Mouse (Mus musculus) spleen, adult 12 weeks (tissue): ENCODE data around the gene Ddx39b.
"Not testable (repeated sequence)": the region's sequence is repeated elsewhere in the genome, so short reads cannot be mapped to it uniquely, and the experiment has no call there.

Experiments
- DNase-seq: peaks from one replicate; pipeline ENCODE4 v3.0.0; 2022; ENCODE audit warnings: low spot score

Ddx39b gene

DNA sequence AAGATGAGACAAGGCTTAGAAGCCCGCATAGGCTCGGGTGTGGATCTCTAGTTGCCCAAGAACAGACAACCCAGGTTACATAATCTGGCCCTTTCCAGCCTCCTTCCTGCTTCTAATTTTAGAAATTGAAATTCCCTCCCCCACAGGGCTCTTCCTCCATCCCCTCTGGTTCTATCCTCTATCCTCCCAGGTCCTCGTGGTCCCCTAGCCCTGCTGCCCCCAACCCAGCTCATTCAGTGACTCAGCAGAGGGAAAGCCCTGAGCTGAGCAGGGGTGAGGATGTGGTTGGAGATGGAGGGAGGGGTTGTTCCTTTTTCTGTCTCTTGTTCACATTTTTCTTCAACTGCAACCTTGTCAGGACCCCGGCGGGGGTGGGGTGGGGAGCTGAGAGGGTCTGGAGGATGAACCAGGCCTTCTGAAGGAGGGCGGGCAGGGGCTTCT lies 21.9 kb upstream of the Ddx39b start:
- DNase-seq: no peak

DNA sequence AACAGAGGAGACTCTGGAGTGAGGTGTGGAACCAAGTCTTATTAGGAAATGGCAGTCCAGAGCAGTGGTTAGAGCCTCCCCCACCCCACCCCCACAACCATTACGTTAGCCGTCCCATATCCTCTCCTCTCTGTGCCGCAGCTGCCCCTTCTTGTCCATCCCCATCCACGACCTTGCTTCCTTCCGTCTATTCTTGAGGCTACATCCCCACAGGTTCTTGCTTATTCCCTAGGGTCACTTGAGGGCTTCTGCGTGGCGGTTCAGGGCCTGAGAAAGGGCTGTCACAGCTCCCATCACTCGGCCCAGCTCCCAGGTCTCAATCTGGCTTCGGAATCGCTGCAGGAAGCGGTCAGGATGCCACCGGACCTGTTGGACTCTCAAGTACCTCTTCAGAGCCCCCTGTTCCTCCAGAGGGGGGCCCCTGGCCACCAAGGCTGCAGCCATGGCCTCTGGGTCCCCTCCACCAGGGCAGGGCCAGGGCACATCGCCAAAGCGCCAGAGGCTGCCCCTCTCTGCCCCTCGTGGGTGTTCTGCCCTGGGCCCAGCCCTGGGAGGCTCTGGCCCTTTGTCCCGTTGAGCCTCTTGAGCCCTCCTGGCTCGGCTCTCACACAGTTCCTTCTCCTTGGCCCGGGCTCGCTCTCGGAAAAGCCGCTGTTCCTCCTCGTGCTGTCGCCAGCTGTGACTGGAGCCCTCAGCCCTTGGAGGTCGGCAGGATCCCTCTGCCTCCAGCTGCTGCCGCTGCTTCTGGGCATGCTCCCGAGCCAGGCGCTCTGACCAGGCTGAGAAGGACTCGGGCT lies 21.2 kb upstream of the Ddx39b start, which contains the start of gene Gm16181:
Gm16181 (plus strand) TSS at position 679 of the 797 bp plus-strand sequence.
- no peak for DNase-seq

GRCm38 (mm10) chr17:35222299-35222698 lies 19.2 kb upstream of the Ddx39b start:
- DNase-seq: no peak

DNA sequence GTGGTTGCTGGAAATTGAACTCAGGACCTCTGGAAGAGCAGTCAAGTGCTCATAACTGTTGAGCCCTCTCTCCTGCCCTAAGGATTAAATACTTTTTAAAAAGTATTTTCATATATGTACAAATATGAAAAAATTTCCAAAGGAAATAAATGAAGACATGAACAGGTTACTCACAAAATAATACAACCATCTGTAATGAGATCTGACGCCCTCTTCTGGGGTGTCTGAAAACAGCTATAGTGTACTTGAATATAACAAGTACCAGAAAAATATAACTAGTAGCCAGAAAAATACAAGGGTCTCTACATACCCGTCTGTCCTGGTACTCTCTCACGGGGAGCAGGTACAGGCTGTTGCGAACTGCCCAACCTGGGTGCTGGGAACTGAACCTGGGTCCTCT lies 16.9 kb upstream of the Ddx39b start:
- no peak for DNase-seq

DNA sequence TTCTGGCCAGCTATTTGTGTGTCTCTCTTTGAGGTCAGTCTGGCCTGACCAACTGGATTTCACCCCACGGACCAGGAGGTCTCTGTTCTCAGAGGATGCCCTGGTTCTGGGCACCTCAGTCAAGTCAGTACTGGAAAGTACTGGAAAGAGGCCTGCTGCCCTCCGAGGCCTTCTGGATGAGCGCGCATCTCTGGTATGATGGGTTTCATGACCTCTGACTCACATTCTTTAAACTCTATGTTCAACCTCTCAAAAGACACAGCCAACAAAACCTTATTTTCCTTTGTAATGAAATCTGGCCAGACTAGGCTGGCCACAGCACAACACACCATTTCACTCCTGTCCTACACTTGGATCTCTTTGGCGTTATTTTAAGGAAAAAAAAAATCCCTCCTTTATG lies 16.1 kb upstream of the Ddx39b start:
- no peak for DNase-seq

DNA sequence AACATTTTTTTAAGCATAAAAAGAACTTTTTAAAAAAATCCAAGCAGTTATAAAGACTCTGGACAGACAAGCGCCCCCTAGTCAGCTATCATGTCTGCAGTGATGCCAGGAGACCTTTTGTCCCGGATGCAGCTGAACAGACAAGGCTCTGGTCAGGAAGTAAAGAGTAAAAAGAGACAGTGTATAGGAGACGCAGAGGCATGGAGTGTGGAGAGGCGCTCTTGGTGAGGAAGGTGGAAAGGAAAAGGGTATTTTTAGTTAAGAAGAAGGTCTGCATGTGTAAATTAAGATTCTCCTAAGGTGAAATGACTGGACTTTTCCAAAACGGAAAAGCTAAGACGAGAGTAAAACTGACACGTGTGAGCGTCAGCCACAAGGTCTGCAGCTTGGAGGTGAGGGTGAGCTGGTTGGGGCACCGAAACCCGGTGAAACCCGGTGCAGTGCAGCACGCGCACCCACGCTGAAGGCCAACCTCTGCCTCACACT lies 14.9 kb upstream of the Ddx39b start:
- no peak for DNase-seq

DNA sequence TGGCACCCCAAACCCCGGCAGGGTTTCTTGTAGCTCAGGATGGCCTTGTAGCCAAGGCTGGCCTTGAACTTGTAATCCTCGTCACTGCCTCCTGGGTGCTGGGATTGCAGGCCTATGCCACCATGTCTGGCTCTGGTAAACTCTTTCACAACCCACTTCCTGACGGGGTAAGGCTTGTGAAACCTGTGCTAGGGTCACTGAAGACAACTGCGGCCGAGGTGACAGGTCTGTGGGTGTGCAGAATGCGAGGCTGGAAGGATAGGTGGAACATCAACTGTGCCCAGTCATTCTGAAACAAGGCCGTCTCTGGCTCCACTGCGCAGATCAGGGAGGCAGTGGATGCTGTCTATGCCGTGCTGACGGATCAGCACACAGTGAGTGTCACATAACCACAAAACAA lies 10.5 kb upstream of the Ddx39b start:
- no peak for DNase-seq

- peak; percentile 77 for DNase-seq
These were observed 9.5 kb upstream of the Ddx39b start for GRCm38 (mm10) chr17:35232043-35232442.

GRCm38 (mm10) chr17:35232659-35233058 lies 8.9 kb upstream of the Ddx39b start:
- DNase-seq: no peak

DNA sequence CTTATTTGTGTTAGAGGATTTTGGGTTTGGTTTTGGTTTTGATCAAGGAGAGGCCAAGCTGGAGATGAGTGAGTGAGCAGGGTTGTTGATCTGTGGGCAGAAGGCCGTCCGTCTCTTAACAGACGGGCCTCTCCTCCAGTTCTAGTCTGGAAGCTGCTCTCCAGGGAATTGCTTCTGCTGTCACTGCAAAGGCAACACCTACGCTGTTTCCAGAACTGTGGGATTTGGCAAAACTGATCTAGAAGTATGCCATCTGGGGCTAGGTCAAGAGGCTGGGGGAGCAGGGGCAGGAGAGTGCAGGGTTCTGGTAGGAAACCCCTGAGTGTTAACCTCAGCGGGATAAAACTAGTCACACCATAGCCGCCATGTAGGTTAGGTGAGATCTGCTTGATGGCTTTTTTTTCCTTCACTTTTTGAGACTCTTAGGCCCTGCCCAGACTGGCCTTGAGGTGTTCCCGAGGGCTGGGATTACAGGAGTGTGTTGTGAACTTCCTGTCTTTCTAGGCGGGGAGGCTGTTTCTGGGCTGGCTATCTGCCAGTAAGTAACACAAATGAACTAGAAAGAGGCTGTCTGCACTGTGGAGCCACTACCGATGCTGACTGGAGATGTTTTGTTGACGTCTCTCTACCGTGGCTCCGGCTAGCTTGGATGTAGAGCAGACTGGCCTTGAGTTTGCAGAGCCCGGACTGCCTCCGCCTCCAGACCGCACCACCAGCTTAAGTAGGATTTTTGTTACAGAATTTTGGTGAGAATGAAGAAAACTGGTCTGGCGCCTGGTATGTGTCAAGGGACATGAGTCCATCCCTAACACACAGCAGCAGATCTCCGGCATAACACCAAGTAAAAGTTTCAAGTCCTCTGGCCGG lies 8.2 kb upstream of the Ddx39b start, which contains the start of gene Atp6v1g2:
Atp6v1g2 (plus strand) TSS at position 547 of the 867 bp plus-strand sequence.
- no peak for DNase-seq

DNA sequence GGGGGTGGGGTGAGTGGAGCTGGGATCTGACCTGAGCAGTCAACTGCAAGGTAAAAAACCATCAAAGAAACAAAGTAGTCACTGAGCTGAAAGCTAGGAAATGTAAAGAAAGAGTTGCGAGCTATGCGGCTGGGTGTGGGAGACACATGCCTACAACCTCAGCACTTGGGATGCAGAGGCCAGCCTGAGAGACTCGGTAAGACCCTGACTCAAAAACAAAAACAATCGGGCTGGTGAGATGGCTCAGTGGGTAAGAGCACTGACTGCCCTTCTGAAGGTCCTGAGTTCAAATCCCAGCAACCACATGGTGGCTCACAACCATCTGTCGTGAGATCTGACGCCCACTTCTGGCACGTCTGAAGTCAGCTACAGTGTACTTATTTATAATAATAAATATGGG lies 7.5 kb upstream of the Ddx39b start:
- DNase-seq: not testable (repeated sequence)

DNA sequence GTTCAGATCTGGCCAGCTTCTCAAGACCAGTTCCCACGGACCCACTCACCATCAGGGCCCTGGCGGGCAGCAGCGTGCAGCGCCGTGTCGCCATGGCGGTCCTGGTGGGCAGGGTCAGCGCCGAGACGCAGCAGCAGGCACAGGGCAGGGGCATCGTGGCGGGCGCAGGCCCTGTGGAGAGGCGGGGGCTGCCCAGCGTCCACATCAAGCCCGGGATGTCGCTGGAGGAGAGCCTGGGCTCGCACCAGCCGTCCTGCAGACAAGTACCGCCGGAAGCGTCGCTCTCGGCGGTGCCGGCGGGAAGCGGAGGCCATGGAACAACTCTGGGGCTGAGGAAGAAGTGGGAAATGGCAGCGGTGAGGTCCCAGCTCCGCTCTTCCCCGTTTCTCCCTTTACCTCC lies 6.6 kb upstream of the Ddx39b start:
- peak; percentile 38 for DNase-seq

- peak; percentile 74 for DNase-seq
These were observed 5.7 kb upstream of the Ddx39b start, which contains the start of gene Nfkbil1 for GRCm38 (mm10) chr17:35235614-35236389. Gene Nfkbil1, minus strand, starts transcription at chr17:35235792.

GRCm38 (mm10) chr17:35236390-35236746 lies 5.2 kb upstream of the Ddx39b start:
- peak; percentile 97 for DNase-seq

DNA sequence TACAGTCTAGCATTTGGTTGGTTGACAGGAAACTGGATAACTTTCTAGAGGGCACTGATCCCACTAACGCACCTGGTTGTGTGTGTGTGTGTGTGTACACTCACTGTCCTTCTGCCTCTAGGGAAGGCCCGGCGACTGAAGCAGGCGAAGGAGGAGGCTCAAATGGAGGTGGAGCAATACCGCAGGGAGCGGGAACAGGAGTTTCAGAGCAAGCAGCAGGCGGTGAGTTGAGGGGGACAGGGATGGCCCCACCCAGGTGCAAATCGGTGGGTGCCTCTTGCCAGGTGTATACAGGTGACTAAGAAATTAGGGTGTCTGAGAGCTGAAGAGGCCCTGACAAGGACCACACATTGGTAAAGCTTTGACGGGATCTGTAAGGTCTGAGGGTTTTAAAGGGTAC lies 4.5 kb upstream of the Ddx39b start:
- no peak for DNase-seq

DNA sequence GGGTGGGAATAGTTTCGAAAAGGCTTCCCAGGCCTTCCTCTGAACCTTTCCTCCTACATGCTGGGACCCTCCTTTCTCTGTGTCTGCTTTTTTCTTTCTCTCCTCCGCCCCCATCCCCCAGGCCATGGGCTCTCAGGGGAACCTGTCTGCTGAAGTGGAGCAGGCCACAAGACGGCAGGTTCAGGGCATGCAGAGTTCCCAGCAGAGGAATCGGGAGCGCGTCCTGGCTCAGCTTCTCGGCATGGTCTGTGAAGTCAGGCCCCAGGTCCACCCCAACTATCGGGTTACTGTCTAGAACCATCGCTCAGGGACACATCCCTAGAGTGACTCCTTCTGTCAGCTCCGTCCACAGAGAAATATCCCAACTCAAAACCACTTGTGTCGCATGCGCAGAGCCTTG lies 4.0 kb upstream of the Ddx39b start:
- DNase-seq: no peak

DNA sequence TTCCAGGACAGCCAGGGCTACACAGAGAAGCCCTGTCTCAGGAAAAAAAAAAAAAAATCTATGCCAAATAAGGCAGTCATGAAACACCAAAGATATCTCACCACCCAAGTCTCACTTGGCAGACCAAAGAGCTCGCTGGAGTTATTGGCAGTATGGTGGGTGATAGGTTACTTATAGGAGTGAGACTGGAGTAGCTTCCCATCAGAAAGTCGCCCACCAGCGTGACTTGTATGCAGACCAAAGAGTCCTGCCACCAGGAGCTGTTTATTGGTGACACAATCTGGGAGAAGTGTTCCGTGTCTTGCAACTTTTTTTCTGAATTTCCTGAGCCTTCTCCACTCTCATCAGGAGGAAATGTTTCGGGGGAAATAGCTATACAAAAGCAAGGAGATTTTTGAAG lies 1.8 kb upstream of the Ddx39b start:
- no peak for DNase-seq

GRCm38 (mm10) chr17:35240384-35241304 lies 902 bp upstream of the Ddx39b start:
- no peak for DNase-seq

DNA sequence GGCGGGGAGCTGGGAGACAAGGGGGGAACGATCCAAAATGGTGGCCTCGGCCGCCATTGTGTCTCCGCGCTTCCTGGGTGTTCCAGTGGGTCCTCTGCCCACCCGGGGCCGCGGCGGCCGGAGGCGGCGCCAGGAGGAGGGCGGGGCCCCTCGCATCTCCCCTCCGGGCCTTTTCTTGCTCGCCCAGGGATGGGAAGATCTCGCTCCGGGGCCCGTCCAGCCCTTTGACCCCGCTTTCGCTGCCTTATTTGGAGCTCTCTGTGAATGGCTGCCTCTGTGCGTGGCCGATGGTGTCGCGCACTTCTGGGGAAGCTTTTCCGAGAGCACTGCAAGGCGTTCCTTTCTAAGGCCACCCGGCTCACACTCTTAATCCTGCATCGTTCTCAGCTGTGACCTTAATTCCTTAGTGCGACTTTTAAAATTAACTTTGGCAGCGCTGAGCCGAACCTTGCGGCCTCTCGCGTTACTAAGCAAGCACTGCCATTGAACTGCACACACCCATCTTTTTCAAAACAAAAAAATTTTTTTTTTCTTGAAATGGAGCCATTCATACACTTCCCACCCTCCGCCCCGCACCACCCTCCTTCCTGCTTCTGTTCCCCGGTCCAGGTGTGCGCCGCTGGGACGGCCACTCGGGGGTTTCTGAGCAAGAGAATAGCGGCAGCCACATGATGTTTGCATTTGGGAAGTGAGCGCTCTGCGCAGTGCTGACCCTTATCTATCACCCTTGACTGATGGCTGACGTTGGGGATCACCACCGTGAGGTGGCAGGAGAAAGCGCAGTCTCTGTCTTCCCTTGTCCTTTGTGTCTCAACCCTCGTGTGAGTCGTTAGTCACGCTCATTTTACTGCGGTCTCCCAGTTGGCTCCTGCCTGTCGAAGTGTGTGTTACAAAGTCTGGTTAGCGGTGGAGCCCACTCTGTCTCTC lies 732 bp downstream of the Ddx39b start:
- peak; percentile 49 for DNase-seq

GRCm38 (mm10) chr17:35243086-35243485 lies 1.5 kb downstream of the Ddx39b start:
- no peak for DNase-seq
